Mouse (Mus musculus): Measurements from ENCODE around the gene Hfe2. TPM values are rescaled to one million over a fixed set of nuclear protein-coding genes. Genes with fewer than 3 reads are reported as not detected.

Hfe2 gene
- total RNA-seq, 2 experiments from 2014 or later = not detected

GRCm38 (mm10) chr3:96568605-96569004, 43.6 kb downstream of the Hfe2 start:
- no peak for ATAC-seq (replicated peaks; ENCODE audit: low FRiP score, low TSS enrichment, poor library complexity, severe bottlenecking)

- no peak for ATAC-seq (replicated peaks; ENCODE audit: low FRiP score, low TSS enrichment, poor library complexity, severe bottlenecking)
Measured at GRCm38 (mm10) chr3:96569506-96569905, 44.5 kb downstream of the Hfe2 start.

- ATAC-seq (replicated peaks; ENCODE audit: low FRiP score, low TSS enrichment, poor library complexity, severe bottlenecking) = no peak
Measured at GRCm38 (mm10) chr3:96569966-96570605, 45.1 kb downstream of the Hfe2 start.

- ATAC-seq (replicated peaks; ENCODE audit: low FRiP score, low TSS enrichment, poor library complexity, severe bottlenecking) = no peak
Measured at GRCm38 (mm10) chr3:96570643-96571042, 45.7 kb downstream of the Hfe2 start.

GRCm38 (mm10) chr3:96571336-96571735, 46.4 kb downstream of the Hfe2 start:
- ATAC-seq (replicated peaks; ENCODE audit: low FRiP score, low TSS enrichment, poor library complexity, severe bottlenecking) = no peak

- no peak for ATAC-seq (replicated peaks; ENCODE audit: low FRiP score, low TSS enrichment, poor library complexity, severe bottlenecking)
Measured at GRCm38 (mm10) chr3:96571896-96572698, 47.1 kb downstream of the Hfe2 start.

- no peak for ATAC-seq (replicated peaks; ENCODE audit: low FRiP score, low TSS enrichment, poor library complexity, severe bottlenecking)
Measured at GRCm38 (mm10) chr3:96573611-96574511, 48.9 kb downstream of the Hfe2 start.

- ATAC-seq (replicated peaks; ENCODE audit: low FRiP score, low TSS enrichment, poor library complexity, severe bottlenecking) = no peak
Measured at GRCm38 (mm10) chr3:96575272-96575984, 50.5 kb downstream of the Hfe2 start.

GRCm38 (mm10) chr3:96576005-96576658, 51.2 kb downstream of the Hfe2 start:
- ATAC-seq (replicated peaks; ENCODE audit: low FRiP score, low TSS enrichment, poor library complexity, severe bottlenecking) = 0 out of 2 replicates have a peak, but pooled peaks have one; percentile 7

GRCm38 (mm10) chr3:96576690-96577541, 51.9 kb downstream of the Hfe2 start, which contains the start of gene Gm16253:
Gene Gm16253, plus strand, starts transcription at chr3:96576984.
- peak; percentile 93 for ATAC-seq (replicated peaks; ENCODE audit: low FRiP score, low TSS enrichment, poor library complexity, severe bottlenecking)

- no peak for ATAC-seq (replicated peaks; ENCODE audit: low FRiP score, low TSS enrichment, poor library complexity, severe bottlenecking)
Measured at GRCm38 (mm10) chr3:96577566-96577965, 52.6 kb downstream of the Hfe2 start.

Other genes starting within 250 kb of the Hfe2 start
- not detected in 2 replicates for gene Fcgr1, start 231.2 kb upstream of the Hfe2 start, total RNA-seq (2014; fragmentation: Nextera tagmentation)
- gene Fcgr1, start 231.2 kb upstream of the Hfe2 start, total RNA-seq (2017) = 0.11 TPM in 1 of 2 replicates, not detected in the other
- gene BC107364, start 72.9 kb upstream of the Hfe2 start, total RNA-seq (2014; fragmentation: Nextera tagmentation) = not detected in 2 replicates
- gene BC107364, start 72.9 kb upstream of the Hfe2 start, total RNA-seq (2017) = not detected in 2 replicates
- 257 and 274 TPM in 2 replicates for gene Txnip, start 32.8 kb downstream of the Hfe2 start, total RNA-seq (2014; fragmentation: Nextera tagmentation)
- gene Txnip, start 32.8 kb downstream of the Hfe2 start, total RNA-seq (2017) = 121 and 224 TPM in 2 replicates
- gene Gm16253, start 51.8 kb downstream of the Hfe2 start, total RNA-seq (2014; fragmentation: Nextera tagmentation) = not detected in 2 replicates
- gene Gm16253, start 51.8 kb downstream of the Hfe2 start, total RNA-seq (2017) = not detected in 2 replicates
- gene Polr3gl, start 69.0 kb downstream of the Hfe2 start, total RNA-seq (2014; fragmentation: Nextera tagmentation) = 18.4 and 38.1 TPM in 2 replicates
- 56.0 and 72.8 TPM in 2 replicates for gene Polr3gl, start 69.0 kb downstream of the Hfe2 start, total RNA-seq (2017)
- gene Ankrd34a, start 71.5 kb downstream of the Hfe2 start, total RNA-seq (2014; fragmentation: Nextera tagmentation) = not detected in 2 replicates
- not detected in 2 replicates for gene Ankrd34a, start 71.5 kb downstream of the Hfe2 start, total RNA-seq (2017)
- 0.25 and 0.72 TPM in 2 replicates for gene Lix1l, start 76.0 kb downstream of the Hfe2 start, total RNA-seq (2014; fragmentation: Nextera tagmentation)
- gene Lix1l, start 76.0 kb downstream of the Hfe2 start, total RNA-seq (2017) = 0.72 and 0.94 TPM in 2 replicates
- 174 and 189 TPM in 2 replicates for gene Rbm8a, start 104.8 kb downstream of the Hfe2 start, total RNA-seq (2014; fragmentation: Nextera tagmentation)
- gene Rbm8a, start 104.8 kb downstream of the Hfe2 start, total RNA-seq (2017) = 95.5 and 108 TPM in 2 replicates
- 23.1 and 49.5 TPM in 2 replicates for gene Pex11b, start 110.2 kb downstream of the Hfe2 start, total RNA-seq (2014; fragmentation: Nextera tagmentation)
- 9.7 and 17.3 TPM in 2 replicates for gene Pex11b, start 110.2 kb downstream of the Hfe2 start, total RNA-seq (2017)
- 0.50 and 0.67 TPM in 2 replicates for gene Gm42957, start 110.3 kb downstream of the Hfe2 start, total RNA-seq (2014; fragmentation: Nextera tagmentation)
- 0.30 TPM in 1 of 2 replicates, not detected in the other for gene Gm42957, start 110.3 kb downstream of the Hfe2 start, total RNA-seq (2017)
- gene Itga10, start 120.4 kb downstream of the Hfe2 start, total RNA-seq (2014; fragmentation: Nextera tagmentation) = 0.10 and 4.4 TPM in 2 replicates
- 0.08 and 0.28 TPM in 2 replicates for gene Itga10, start 120.4 kb downstream of the Hfe2 start, total RNA-seq (2017)
- 0.17 TPM in 1 of 2 replicates, not detected in the other for gene Ankrd35, start 145.0 kb downstream of the Hfe2 start, total RNA-seq (2014; fragmentation: Nextera tagmentation)
- gene Ankrd35, start 145.0 kb downstream of the Hfe2 start, total RNA-seq (2017) = 0.11 TPM in 1 of 2 replicates, not detected in the other
- gene Pias3, start 171.2 kb downstream of the Hfe2 start, total RNA-seq (2014; fragmentation: Nextera tagmentation) = 11.0 and 14.2 TPM in 2 replicates
- 1.7 and 2.9 TPM in 2 replicates for gene Pias3, start 171.2 kb downstream of the Hfe2 start, total RNA-seq (2017)
- gene Nudt17, start 183.4 kb downstream of the Hfe2 start, total RNA-seq (2014; fragmentation: Nextera tagmentation) = not detected in 2 replicates
- not detected in 2 replicates for gene Nudt17, start 183.4 kb downstream of the Hfe2 start, total RNA-seq (2017)
- gene Polr3c, start 202.5 kb downstream of the Hfe2 start, total RNA-seq (2014; fragmentation: Nextera tagmentation) = 37.2 and 41.7 TPM in 2 replicates
- gene Polr3c, start 202.5 kb downstream of the Hfe2 start, total RNA-seq (2017) = 17.6 and 28.0 TPM in 2 replicates
- gene Rnf115, start 202.5 kb downstream of the Hfe2 start, total RNA-seq (2014; fragmentation: Nextera tagmentation) = 35.3 and 40.0 TPM in 2 replicates
- 51.7 and 74.3 TPM in 2 replicates for gene Rnf115, start 202.5 kb downstream of the Hfe2 start, total RNA-seq (2017)

All from megakaryocyte-erythroid progenitor cell, adult 5-6 weeks (primary cell).